12 mouse cellular contexts compared by ENCODE assay signal in the genomic region with DNA sequence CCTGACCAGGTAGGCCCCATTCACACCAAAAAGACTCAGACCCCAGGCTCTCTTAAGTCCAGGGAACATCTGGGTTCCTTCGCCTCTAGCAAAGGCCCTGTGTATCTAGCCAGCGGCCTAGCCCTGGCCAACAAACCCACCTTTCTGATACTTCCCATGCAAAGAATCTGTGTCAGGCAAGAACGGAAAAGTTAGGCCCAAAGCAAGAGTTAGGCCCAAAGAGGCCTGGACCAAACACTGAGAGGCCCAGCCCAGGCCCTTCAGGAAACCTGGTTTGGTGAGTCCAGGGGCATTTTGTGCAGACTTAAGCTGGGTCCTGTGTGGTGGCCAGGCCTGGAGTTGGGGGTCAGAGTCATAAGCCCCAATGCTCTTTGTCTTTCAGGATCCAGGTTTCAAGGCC. TPM values are rescaled to one million over a fixed set of nuclear protein-coding genes. Genes with fewer than 3 reads are reported as not detected.
DNase-seq lines count a peak whose midpoint lies in the region; ATAC-seq lines count a peak whose summit lies in the region.
"Had no signal": no experiment of that assay in that cellular context is flagged by ENCODE, and none has a peak within 500 bp of the region (broad histone marks: within the 10 kb centered on the region; RNA-seq: fewer than 3 reads in every experiment).

No protein-coding gene starts in this region.

- H3K4me3 ChIP-seq in hindbrain, embryonic 12.5 days: no peak overlapping the region
- no peak overlapping the region for H3K4me3 ChIP-seq in hindbrain, embryonic 11.5 days (ENCODE audit: low read depth, low read length)
- H3K4me3 ChIP-seq in neural tube, embryonic 11.5 days (ENCODE audit: low read depth, low read length): no peak overlapping the region
- H3K4me3 ChIP-seq in liver, embryonic 15.5 days (replicated peaks): peak overlapping the region; percentile 50; the same call in 1 of the 2 replicates

- no peak for ATAC-seq in hindbrain, embryonic 12.5 days (ENCODE audit: low FRiP score)
- ATAC-seq in hindbrain, embryonic 11.5 days (ENCODE audit: low FRiP score): no peak
- ATAC-seq in neural tube, embryonic 11.5 days (ENCODE audit: insufficient read depth, low FRiP score, low TSS enrichment): no peak
- ATAC-seq in liver, embryonic 15.5 days (ENCODE audit: insufficient read depth): no peak

- no peak overlapping the region for H3K9ac ChIP-seq in hindbrain, embryonic 12.5 days
- no peak overlapping the region for H3K9ac ChIP-seq in hindbrain, embryonic 11.5 days (ENCODE audit: low read depth, low read length)
- no peak overlapping the region for H3K9ac ChIP-seq in neural tube, embryonic 11.5 days (ENCODE audit: low read length)
- H3K9ac ChIP-seq in liver, embryonic 15.5 days: no peak overlapping the region
- H3K9ac ChIP-seq: forebrain, embryonic 12.5 days had no signal

- 19% methylated on average over 3 of the region's 3 CpGs for WGBS in hindbrain, embryonic 12.5 days
- 9% methylated on average over 3 of the region's 3 CpGs for WGBS in hindbrain, embryonic 11.5 days
- 23% methylated on average over 3 of the region's 3 CpGs for WGBS in neural tube, embryonic 11.5 days
- WGBS in liver, embryonic 15.5 days (ENCODE audit: insufficient replicate concordance): 35% methylated on average over 3 of the region's 3 CpGs

- H3K9me3 ChIP-seq in hindbrain, embryonic 12.5 days (replicated peaks): no peaks in the 10 kb centered on the region
- no peaks in the 10 kb centered on the region for H3K9me3 ChIP-seq in hindbrain, embryonic 11.5 days (ENCODE audit: control insufficient read depth, low read length)
- H3K9me3 ChIP-seq in neural tube, embryonic 11.5 days (ENCODE audit: control insufficient read depth, low read length): no peaks in the 10 kb centered on the region
- no peaks in the 10 kb centered on the region for H3K9me3 ChIP-seq in liver, embryonic 15.5 days (replicated peaks)
- H3K9me3 ChIP-seq: forebrain, embryonic 12.5 days had no signal

- peaks cover 27% of the 10 kb centered on the region for H3K4me1 ChIP-seq in hindbrain, embryonic 12.5 days
- H3K4me1 ChIP-seq in hindbrain, embryonic 11.5 days (replicated peaks; ENCODE audit: control insufficient read depth, insufficient read depth, low read length): peaks cover 16% of the 10 kb centered on the region
- H3K4me1 ChIP-seq in neural tube, embryonic 11.5 days (ENCODE audit: control insufficient read depth, insufficient read depth, low read length): peaks cover 12% of the 10 kb centered on the region
- peaks cover 11% of the 10 kb centered on the region for H3K4me1 ChIP-seq in liver, embryonic 15.5 days (replicated peaks)

- H3K36me3 ChIP-seq in hindbrain, embryonic 12.5 days: no peaks in the 10 kb centered on the region
- H3K36me3 ChIP-seq in hindbrain, embryonic 11.5 days (ENCODE audit: control insufficient read depth, insufficient read depth, low read length): no peaks in the 10 kb centered on the region
- H3K36me3 ChIP-seq in neural tube, embryonic 11.5 days (ENCODE audit: control insufficient read depth, insufficient read depth, low read length): no peaks in the 10 kb centered on the region
- H3K36me3 ChIP-seq in liver, embryonic 15.5 days (replicated peaks): no peaks in the 10 kb centered on the region
- H3K36me3 ChIP-seq: forebrain, embryonic 12.5 days had no signal

- 0 out of 2 replicates have a peak overlapping the region, but pooled peaks have one; percentile 82 for H3K4me2 ChIP-seq in hindbrain, embryonic 12.5 days (replicated peaks)
- H3K4me2 ChIP-seq in hindbrain, embryonic 11.5 days (replicated peaks; ENCODE audit: low read depth, low read length): no peak overlapping the region
- H3K4me2 ChIP-seq in neural tube, embryonic 11.5 days (ENCODE audit: low read depth): 0 out of 2 replicates have a peak overlapping the region, but pooled peaks have one; percentile 75
- H3K4me2 ChIP-seq in liver, embryonic 15.5 days: no peak overlapping the region

- no peak overlapping the region for H3K27ac ChIP-seq in hindbrain, embryonic 12.5 days
- no peak overlapping the region for H3K27ac ChIP-seq in hindbrain, embryonic 11.5 days (ENCODE audit: low read depth, low read length)
- no peak overlapping the region for H3K27ac ChIP-seq in neural tube, embryonic 11.5 days (ENCODE audit: low read depth, low read length)
- no peak overlapping the region for H3K27ac ChIP-seq in liver, embryonic 15.5 days (replicated peaks)
- H3K27ac ChIP-seq: forebrain, embryonic 12.5 days had no signal

- DNase-seq in hindbrain, embryonic 11.5 days (ENCODE audit: low spot score): no peak
- no peak for DNase-seq in neural tube, embryonic 11.5 days (ENCODE audit: low spot score)
- no peak for DNase-seq in neural tube, embryonic 10.5 days (ENCODE audit: extremely low spot score, low spot score)
- DNase-seq in layer of hippocampus, postnatal 14 days (ENCODE audit: low spot score in 2 of 2): no peak
- DNase-seq in layer of hippocampus, adult 8-10 months (ENCODE audit: low spot score in 2 of 2): no peak
- DNase-seq: gastrocnemius, postnatal 10 days; heart, postnatal 4 days; kidney, postnatal 14 days; thymus, adult 18-20 months had no signal

- peaks cover 99% of the 10 kb centered on the region for H3K27me3 ChIP-seq in hindbrain, embryonic 12.5 days
- peaks cover 96% of the 10 kb centered on the region for H3K27me3 ChIP-seq in hindbrain, embryonic 11.5 days (ENCODE audit: control insufficient read depth, insufficient read depth, low read length)
- H3K27me3 ChIP-seq in neural tube, embryonic 11.5 days (ENCODE audit: control insufficient read depth, insufficient read depth, low read length): peaks cover 99% of the 10 kb centered on the region
- peaks cover 100% of the 10 kb centered on the region for H3K27me3 ChIP-seq in liver, embryonic 15.5 days

RNA-seq across cellular contexts. Expression of gene Foxf1, which starts 1.4 kb away (rescaled TPM):
- polyA plus RNA-seq in hindbrain, embryonic 12.5 days (2016; fragmentation: Nextera tagmentation; extraction: Ambion mirVana): 2.0 and 3.2 TPM in 2 replicates
- polyA plus RNA-seq in hindbrain, embryonic 11.5 days (2014; fragmentation: Nextera tagmentation; extraction: Ambion mirVana): 2.1 and 2.3 TPM in 2 replicates
- 2.6 and 6.1 TPM in 2 replicates for polyA plus RNA-seq in neural tube, embryonic 11.5 days (2014; fragmentation: Nextera tagmentation; extraction: Ambion mirVana)
- 2.8 and 3.0 TPM in 2 replicates for polyA plus RNA-seq in liver, embryonic 15.5 days (2015; fragmentation: Nextera tagmentation; extraction: Ambion mirVana)
- total RNA-seq in layer of hippocampus, postnatal 14 days (2021): 1 to 10 TPM in 1 of 2 experiments, under 1 TPM in 1; 0.92 to 1.5 TPM
- total RNA-seq in layer of hippocampus, adult 8-10 months (2022): 1 to 10 TPM in 1 of 4 experiments, under 1 TPM in 3; 0.52 to 1.1 (median 0.59) TPM

RNA-seq across cellular contexts. Expression of gene Mthfsd, which starts 22.6 kb away (rescaled TPM):
- 60.0 and 69.3 TPM in 2 replicates for polyA plus RNA-seq in hindbrain, embryonic 12.5 days (2016; fragmentation: Nextera tagmentation; extraction: Ambion mirVana)
- polyA plus RNA-seq in hindbrain, embryonic 11.5 days (2014; fragmentation: Nextera tagmentation; extraction: Ambion mirVana): 53.5 and 56.1 TPM in 2 replicates
- polyA plus RNA-seq in neural tube, embryonic 11.5 days (2014; fragmentation: Nextera tagmentation; extraction: Ambion mirVana): 56.9 and 63.7 TPM in 2 replicates
- polyA plus RNA-seq in liver, embryonic 15.5 days (2015; fragmentation: Nextera tagmentation; extraction: Ambion mirVana): 19.3 and 19.8 TPM in 2 replicates
- total RNA-seq in layer of hippocampus, postnatal 14 days (2021): 10 to 100 TPM; 35.6 to 35.9 TPM
- total RNA-seq in layer of hippocampus, adult 8-10 months (2022): 10 to 100 TPM; 41.1 to 45.8 (median 44.7) TPM

RNA-seq across cellular contexts. Expression of gene Foxc2, which starts 30.4 kb away (rescaled TPM):
- 22.7 and 25.4 TPM in 2 replicates for polyA plus RNA-seq in hindbrain, embryonic 12.5 days (2016; fragmentation: Nextera tagmentation; extraction: Ambion mirVana)
- polyA plus RNA-seq in hindbrain, embryonic 11.5 days (2014; fragmentation: Nextera tagmentation; extraction: Ambion mirVana): 6.8 and 8.0 TPM in 2 replicates
- 15.4 and 15.5 TPM in 2 replicates for polyA plus RNA-seq in neural tube, embryonic 11.5 days (2014; fragmentation: Nextera tagmentation; extraction: Ambion mirVana)
- not detected in 2 replicates for polyA plus RNA-seq in liver, embryonic 15.5 days (2015; fragmentation: Nextera tagmentation; extraction: Ambion mirVana)
- 1 to 10 TPM in 1 of 2 experiments, under 1 TPM in 1; 0.95 to 1.6 TPM for total RNA-seq in layer of hippocampus, postnatal 14 days (2021)
- 1 to 10 TPM; 1.0 to 2.3 (median 1.3) TPM for total RNA-seq in layer of hippocampus, adult 8-10 months (2022)

RNA-seq across cellular contexts. Expression of gene Foxl1, which starts 42.2 kb away (rescaled TPM):
- 1.8 and 2.2 TPM in 2 replicates for polyA plus RNA-seq in hindbrain, embryonic 12.5 days (2016; fragmentation: Nextera tagmentation; extraction: Ambion mirVana)
- polyA plus RNA-seq in hindbrain, embryonic 11.5 days (2014; fragmentation: Nextera tagmentation; extraction: Ambion mirVana): 0.73 and 1.9 TPM in 2 replicates
- 1.1 and 1.3 TPM in 2 replicates for polyA plus RNA-seq in neural tube, embryonic 11.5 days (2014; fragmentation: Nextera tagmentation; extraction: Ambion mirVana)
- polyA plus RNA-seq in liver, embryonic 15.5 days (2015; fragmentation: Nextera tagmentation; extraction: Ambion mirVana): 0.09 and 0.12 TPM in 2 replicates
- total RNA-seq in layer of hippocampus, postnatal 14 days (2021): not detected
- under 1 TPM in 3 of 4 experiments, not detected in 1; 0.16 to 0.18 (median 0.16) TPM for total RNA-seq in layer of hippocampus, adult 8-10 months (2022)

Comparison
In these comparisons a context has a peak if more than half of its experiments do, and no peak if none do; other contexts are left out.
1. H3K4me2 ChIP-seq: peak in hindbrain, embryonic 12.5 days (single experiment) and neural tube, embryonic 11.5 days (single experiment); none in hindbrain, embryonic 11.5 days (single experiment) and liver, embryonic 15.5 days (single experiment).